Mouse (Mus musculus) intestine, postnatal 0 days (tissue): ENCODE measurements at regions not wholly inside any gene's neighbourhood (a gene's known extent, or its start where the extent isn't known, plus 50 kb on each side); places are given as distances from the start of the nearest gene placed in this dataset.

Experiments
- ATAC-seq: fragments of 200-750 bp; cut with Nextera tagmentation; 2 replicates; pipeline ENCODE4 v1.8.0; 2017; ENCODE audit warnings: mild to moderate bottlenecking, moderate TSS enrichment, moderate library complexity
- H3K27ac ChIP-seq: fragments of 300-500 bp; sonication (generic); 2 replicates; pipeline ENCODE4 v1.5.1; 2014; ENCODE audit warnings: mild to moderate bottlenecking, low read depth, low read length, moderate library complexity
- H3K27me3 ChIP-seq: fragments of 300-500 bp; sonication (generic); replicated peaks from 2 replicates; pipeline ENCODE4 v1.6.1; 2014; ENCODE audit warnings: low read length, mixed read lengths; ENCODE audit not compliant: control insufficient read depth, insufficient read depth
- H3K36me3 ChIP-seq: fragments of 300-500 bp; sonication (generic); 2 replicates; pipeline ENCODE4 v1.6.1; 2014; ENCODE audit warnings: mild to moderate bottlenecking, moderate library complexity; ENCODE audit not compliant: control insufficient read depth, insufficient read depth
- H3K4me1 ChIP-seq: fragments of 300-500 bp; sonication (generic); replicated peaks from 2 replicates; pipeline ENCODE4 v1.6.1; 2014; ENCODE audit warnings: antibody characterized with exemption, low read length, mixed read lengths; ENCODE audit not compliant: control insufficient read depth, insufficient read depth
- H3K4me2 ChIP-seq: fragments of 300-500 bp; sonication (generic); replicated peaks from 2 replicates; pipeline ENCODE4 v1.6.1; 2014; ENCODE audit warnings: low read depth, mild to moderate bottlenecking, moderate library complexity
- H3K4me3 ChIP-seq: fragments of 300-500 bp; sonication (generic); 2 replicates; pipeline ENCODE4 v1.5.1; 2014; ENCODE audit warnings: low read depth, low read length
- H3K9ac ChIP-seq: fragments of 300-500 bp; sonication (generic); 2 replicates; pipeline ENCODE4 v1.6.1; 2014; ENCODE audit warnings: mild to moderate bottlenecking, low read depth, low read length
- H3K9me3 ChIP-seq: fragments of 300-500 bp; sonication (generic); 2 replicates; pipeline ENCODE4 v1.6.1; 2016; ENCODE audit warnings: mixed run types; ENCODE audit not compliant: control insufficient read depth
- CTCF ChIP-seq: sonication (generic); IDR thresholded peaks from 2 replicates; pipeline ENCODE4 v1.5.1; 2016; ENCODE audit warnings: low read depth, mild to moderate bottlenecking, control low read depth, antibody characterized with exemption, moderate library complexity
- WGBS: fragments of 180-500 bp; shearing (Covaris S2); extraction: QIAGEN DNeasy Blood & Tissue Kit; methylation state at CpG from one replicate; pipeline ENCODE4 v1.1.7; 2014; 5-methylcytosine and 5-hydroxymethylcytosine counted together

DNA sequence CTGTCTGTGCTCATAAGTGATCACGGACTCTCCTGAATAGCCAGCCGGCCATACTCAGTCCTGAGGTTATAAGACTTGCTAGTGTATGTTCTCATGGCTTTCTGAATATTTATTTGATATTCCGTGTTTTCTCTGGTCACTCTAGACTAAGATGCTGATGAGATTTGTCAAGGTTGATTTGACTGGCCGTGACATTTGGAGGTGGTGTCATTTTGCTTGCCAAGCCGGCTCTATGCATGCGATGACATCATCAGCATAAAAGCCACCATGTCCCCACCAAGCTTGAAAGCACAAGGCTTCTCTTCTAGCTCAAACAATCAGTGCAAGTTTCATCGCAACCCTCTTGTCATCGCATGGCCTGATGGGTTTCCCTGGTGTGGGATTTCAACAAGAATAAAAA, 235.3 kb upstream of the Tgfbr2 start:
- H3K36me3 ChIP-seq = no peaks in the 10 kb centered on the region
- no peak overlapping the region for H3K9ac ChIP-seq
- H3K27me3 ChIP-seq = no peaks in the 10 kb centered on the region
- no peak for TF ChIP-seq CTCF
- no peak for ATAC-seq
- WGBS = 90% methylated on average over 8 of the region's 8 CpGs
- no peak overlapping the region for H3K27ac ChIP-seq
- no peaks in the 10 kb centered on the region for H3K9me3 ChIP-seq
- H3K4me1 ChIP-seq = no peaks in the 10 kb centered on the region
- H3K4me2 ChIP-seq = no peak overlapping the region
- H3K4me3 ChIP-seq = no peak overlapping the region

GRCm38 (mm10) chr9:116408116-116408515, 233.0 kb upstream of the Tgfbr2 start:
- 74% methylated on average over 2 of the region's 2 CpGs for WGBS
- H3K4me2 ChIP-seq = no peak overlapping the region
- no peak for ATAC-seq
- H3K4me3 ChIP-seq = no peak overlapping the region
- no peak overlapping the region for H3K9ac ChIP-seq
- H3K27me3 ChIP-seq = no peaks in the 10 kb centered on the region
- no peaks in the 10 kb centered on the region for H3K4me1 ChIP-seq
- H3K9me3 ChIP-seq = no peaks in the 10 kb centered on the region
- H3K27ac ChIP-seq = no peak overlapping the region
- no peaks in the 10 kb centered on the region for H3K36me3 ChIP-seq
- no peak for TF ChIP-seq CTCF

GRCm38 (mm10) chr9:116405051-116405450, 229.9 kb upstream of the Tgfbr2 start:
- Histone ChIP-seq H3K27me3 (no peaks in the 10 kb centered on the region), H3K9ac (no peak overlapping the region), H3K4me3 (no peak overlapping the region), H3K9me3 (no peaks in the 10 kb centered on the region), H3K27ac (no peak overlapping the region), H3K36me3 (no peaks in the 10 kb centered on the region), H3K4me1 (no peaks in the 10 kb centered on the region), H3K4me2 (no peak overlapping the region)
- 94% methylated on average over 1 of the region's 1 CpGs for WGBS
- TF ChIP-seq CTCF = no peak
- no peak for ATAC-seq

DNA sequence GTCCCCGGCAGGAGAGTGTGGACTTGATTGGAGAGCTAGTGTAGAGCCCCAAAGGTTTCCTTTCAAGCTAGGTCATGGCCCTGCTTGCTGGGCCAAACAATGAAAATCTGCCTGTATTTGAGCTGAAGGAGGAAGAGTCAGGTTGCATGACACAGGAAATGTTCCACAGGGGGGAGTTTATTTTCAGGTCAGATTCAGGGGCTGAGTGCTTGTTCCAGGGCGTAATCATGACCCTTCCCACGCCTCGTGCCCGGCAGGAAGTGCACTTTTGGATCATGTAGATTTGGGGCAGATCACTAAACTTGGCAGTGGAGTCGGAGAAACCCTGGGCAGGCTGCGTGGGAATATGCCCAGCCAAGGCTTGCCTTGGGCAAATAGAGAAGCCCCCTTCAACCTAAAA, 226.7 kb upstream of the Tgfbr2 start:
- no peak overlapping the region for H3K4me2 ChIP-seq
- no peaks in the 10 kb centered on the region for H3K4me1 ChIP-seq
- TF ChIP-seq CTCF = no peak
- H3K9ac ChIP-seq = no peak overlapping the region
- H3K36me3 ChIP-seq = no peaks in the 10 kb centered on the region
- H3K27me3 ChIP-seq = no peaks in the 10 kb centered on the region
- H3K9me3 ChIP-seq = no peaks in the 10 kb centered on the region
- ATAC-seq = no peak
- no peak overlapping the region for H3K4me3 ChIP-seq
- WGBS = 75% methylated on average over 7 of the region's 7 CpGs
- no peak overlapping the region for H3K27ac ChIP-seq

DNA sequence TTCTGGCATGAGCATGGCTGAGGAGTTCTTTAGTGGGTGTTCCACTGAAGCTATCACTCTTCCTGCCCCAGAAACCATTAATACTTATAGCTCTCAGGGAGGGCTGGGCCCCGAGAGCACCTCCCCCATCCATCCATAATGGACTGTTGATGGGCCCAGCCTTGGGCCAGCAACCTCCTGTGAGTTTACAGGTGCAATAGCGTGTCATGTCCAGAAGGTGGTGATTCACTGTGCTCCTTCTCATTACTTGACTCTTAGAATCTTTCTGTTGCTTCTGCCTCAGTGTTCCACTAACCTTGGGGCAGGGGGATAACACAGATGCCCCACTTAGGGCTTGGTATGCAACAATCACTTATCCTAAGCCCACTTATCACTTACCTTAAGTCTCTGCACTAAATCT, 225.1 kb upstream of the Tgfbr2 start:
- peak; percentile 55 for TF ChIP-seq CTCF
- ATAC-seq = no peak
- H3K4me2 ChIP-seq = no peak overlapping the region
- no peak overlapping the region for H3K27ac ChIP-seq
- H3K4me1 ChIP-seq = no peaks in the 10 kb centered on the region
- 58% methylated on average over 2 of the region's 2 CpGs for WGBS
- H3K9ac ChIP-seq = no peak overlapping the region
- no peaks in the 10 kb centered on the region for H3K36me3 ChIP-seq
- no peaks in the 10 kb centered on the region for H3K27me3 ChIP-seq
- H3K4me3 ChIP-seq = no peak overlapping the region
- no peaks in the 10 kb centered on the region for H3K9me3 ChIP-seq

DNA sequence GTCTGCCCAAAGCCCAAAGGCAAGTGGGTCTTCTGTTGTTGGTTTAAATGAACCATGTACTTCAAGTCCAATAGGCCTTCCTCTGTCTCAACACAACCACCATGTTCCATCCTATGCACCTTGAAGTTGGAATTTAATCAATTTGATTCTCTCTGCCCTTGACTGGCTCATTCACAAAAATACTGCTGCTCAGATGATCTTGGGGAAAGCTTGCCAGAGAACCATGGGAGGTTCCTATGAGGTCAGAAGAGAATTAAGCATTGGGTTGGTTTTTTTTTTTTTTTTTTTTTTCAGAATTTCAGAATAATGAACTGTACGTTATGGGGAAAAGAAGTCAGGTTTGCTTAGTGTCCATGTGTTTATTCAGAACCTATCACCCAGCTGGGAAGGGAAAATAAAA, 224.1 kb upstream of the Tgfbr2 start:
- TF ChIP-seq CTCF = no peak
- Histone ChIP-seq H3K27ac (no peak overlapping the region), H3K4me3 (no peak overlapping the region), H3K36me3 (no peaks in the 10 kb centered on the region), H3K9me3 (no peaks in the 10 kb centered on the region), H3K9ac (no peak overlapping the region), H3K4me2 (no peak overlapping the region), H3K4me1 (no peaks in the 10 kb centered on the region), H3K27me3 (no peaks in the 10 kb centered on the region)
- 91% methylated on average over 1 of the region's 1 CpGs for WGBS
- ATAC-seq = no peak

- WGBS = 81% methylated on average over 8 of the region's 8 CpGs
- ATAC-seq = no peak
- no peak for TF ChIP-seq CTCF
Measured at GRCm38 (mm10) chr9:116392258-116392657, 217.1 kb upstream of the Tgfbr2 start.

More at GRCm38 (mm10) chr9:116392258-116392657, 217.1 kb upstream of the Tgfbr2 start:
- H3K9me3 ChIP-seq = no peaks in the 10 kb centered on the region
- H3K36me3 ChIP-seq = no peaks in the 10 kb centered on the region
- no peak overlapping the region for H3K4me2 ChIP-seq
- H3K4me1 ChIP-seq = no peaks in the 10 kb centered on the region
- no peak overlapping the region for H3K27ac ChIP-seq
- no peaks in the 10 kb centered on the region for H3K27me3 ChIP-seq
- no peak overlapping the region for H3K4me3 ChIP-seq
- H3K9ac ChIP-seq = no peak overlapping the region
